Mouse (Mus musculus) central nervous system, embryonic 18 days (tissue): ENCODE results near the gene Ttk. TPM values are rescaled to one million over a fixed set of nuclear protein-coding genes. Genes with fewer than 3 reads are reported as not detected.

ENCODE experiments used
- polyA plus RNA-seq: library from polyadenylated mRNA; depleted of rRNA; stranded (reverse); fragments of >200 nt; gene quantifications from 2 replicates; pipeline ENCODE4 v1.2.3, GENCODE M21; 2012; rRNA removed

Gene Ttk
- 3.1 and 4.2 TPM in 2 replicates for polyA plus RNA-seq

GRCm38 (mm10) chr9:83833811-83834747 is at the start of gene Ttk:
TSS of gene Ttk (plus strand) at chr9:83834689.

GRCm38 (mm10) chr9:83805977-83806815 is 28.3 kb upstream of the Ttk start, which contains the start of gene Elovl4:
TSS of gene Elovl4 (minus strand) at chr9:83806277.

Other genes with a start within 250 kb of the Ttk start
- 43.8 and 46.5 TPM in 2 replicates for gene Elovl4, start 28.4 kb upstream of the Ttk start, polyA plus RNA-seq
- 25.4 and 30.1 TPM in 2 replicates for gene Bckdhb, start 90.5 kb downstream of the Ttk start, polyA plus RNA-seq